Comparison of ENCODE assay signal across 19 mouse cellular contexts in genomic region chr17:61589255-61589654, GRCm38 (mm10).
DNase-seq lines count a peak whose midpoint lies in the region; ATAC-seq lines count a peak whose summit lies in the region.
"Had no signal": no experiment of that assay in that cellular context is flagged by ENCODE, and none has a peak within 500 bp of the region (broad histone marks: within the 10 kb centered on the region; RNA-seq: fewer than 3 reads in every experiment).

No protein-coding gene starts in this region.

- peak; percentile 18 to 82 for DNase-seq in adrenal gland, adult (ENCODE audit: inconsistent age in 2 of 2, low spot score in 1 of 2)
- DNase-seq in adrenal gland, adult 18-20 months (ENCODE audit: low spot score in 2 of 2), result no peak
- peak; percentile 13 for DNase-seq in kidney, postnatal 14 days
- peak; percentile 49 for DNase-seq in adrenal gland, adult 8-10 months
- DNase-seq in skeletal muscle tissue, adult 2 months (ENCODE audit: low read depth, low spot score), result peak; percentile 5
- DNase-seq in right cerebral cortex, postnatal 14 days, result no peak
- DNase-seq: cerebellum, adult 11 months; cerebellum, postnatal 14 days; heart, adult 11 months; liver, postnatal 0 days; lung, postnatal 36 days; thymus, postnatal 25 days had no signal

- H3K36me3 ChIP-seq in kidney, embryonic 14.5 days (ENCODE audit: control insufficient read depth, insufficient read depth, low read length), result no peaks in the 10 kb centered on the region
- H3K36me3 ChIP-seq: limb, embryonic 15.5 days had no signal

- H3K27me3 ChIP-seq in kidney, embryonic 14.5 days (ENCODE audit: control insufficient read depth, insufficient read depth, low read length), result no peaks in the 10 kb centered on the region
- H3K27me3 ChIP-seq: limb, embryonic 15.5 days had no signal

- 44% methylated on average over 2 of the region's 2 CpGs for WGBS in kidney, embryonic 14.5 days

- no peaks in the 10 kb centered on the region for H3K9me3 ChIP-seq in kidney, embryonic 14.5 days (ENCODE audit: control insufficient read depth, low read length)
- H3K9me3 ChIP-seq: limb, embryonic 15.5 days had no signal

- no peak overlapping the region for H3K27ac ChIP-seq in kidney, embryonic 14.5 days (ENCODE audit: low read depth, low read length)
- H3K27ac ChIP-seq: hindbrain, postnatal 0 days; limb, embryonic 15.5 days had no signal

- H3K4me1 ChIP-seq in kidney, embryonic 14.5 days (ENCODE audit: control insufficient read depth, insufficient read depth, low read length), result no peaks in the 10 kb centered on the region
- H3K4me1 ChIP-seq: limb, embryonic 15.5 days had no signal

- ATAC-seq in kidney, embryonic 14.5 days (ENCODE audit: low FRiP score, low TSS enrichment), result no peak
- no peak for ATAC-seq in inflammation-experienced regulatory T-cells, adult 6 months
- ATAC-seq: forebrain, embryonic 16.5 days; hindbrain, postnatal 0 days; liver, postnatal 0 days had no signal

- H3K9ac ChIP-seq in kidney, embryonic 14.5 days (ENCODE audit: low read depth, low read length), result no peak overlapping the region
- H3K9ac ChIP-seq: limb, embryonic 15.5 days; liver, postnatal 0 days had no signal

- H3K4me3 ChIP-seq in kidney, embryonic 14.5 days (ENCODE audit: low read length), result no peak overlapping the region
- H3K4me3 ChIP-seq: erythroblast, embryonic 14.5 days; limb, embryonic 15.5 days had no signal

- H3K4me2 ChIP-seq in kidney, embryonic 14.5 days (replicated peaks; ENCODE audit: low read depth, low read length), result no peak overlapping the region
- H3K4me2 ChIP-seq: limb, embryonic 15.5 days; midbrain, embryonic 11.5 days had no signal

Comparison
In these comparisons a context has a peak if more than half of its experiments do, and no peak if none do; other contexts are left out.
1. DNase-seq: peak in adrenal gland, adult (2 of 2), kidney, postnatal 14 days (single experiment), adrenal gland, adult 8-10 months (single experiment) and skeletal muscle tissue, adult 2 months (single experiment); none in adrenal gland, adult 18-20 months (0 of 2) and right cerebral cortex, postnatal 14 days (single experiment).